Mouse (Mus musculus): ENCODE data around the gene Wnt11.

Gene Wnt11

GRCm38 (mm10) chr7:98903884-98904283 lies 69.0 kb downstream of the Wnt11 start:
- no peak for DNase-seq (ENCODE audit: low spot score in 2 of 2)
